In the genomic region with DNA sequence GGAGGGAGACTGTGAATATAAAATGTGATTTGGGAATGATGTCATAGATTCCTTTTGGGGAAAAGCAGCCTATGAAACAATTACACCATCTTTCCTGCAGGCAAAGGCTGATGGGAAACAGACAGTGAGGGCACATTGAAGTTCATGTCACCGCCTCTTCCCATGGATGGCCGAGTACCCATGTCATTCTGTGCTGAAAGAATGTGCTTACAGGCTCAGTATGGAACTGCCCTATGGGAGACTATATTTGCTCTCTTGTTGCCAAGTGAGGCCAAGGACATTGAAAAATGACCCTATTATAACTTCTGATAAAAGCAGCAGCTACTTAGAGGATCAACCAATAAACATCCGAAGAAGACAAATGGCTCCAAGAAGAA, we compare ENCODE assay signal across 10 mouse cellular contexts.
"Had no signal": no experiment of that assay in that cellular context is flagged by ENCODE, and none has a peak within 500 bp of the region (broad histone marks: within the 10 kb centered on the region; RNA-seq: fewer than 3 reads in every experiment).

No protein-coding gene starts in this region.

- H3K4me2 ChIP-seq: heart, embryonic 12.5 days; heart, embryonic 15.5 days; kidney, embryonic 15.5 days; limb, embryonic 13.5 days; limb, embryonic 15.5 days; liver, embryonic 12.5 days had no signal

- H3K4me1 ChIP-seq: kidney, embryonic 15.5 days; liver, embryonic 12.5 days had no signal

- H3K27me3 ChIP-seq: heart, embryonic 12.5 days; heart, embryonic 15.5 days; kidney, embryonic 15.5 days; limb, embryonic 13.5 days; limb, embryonic 15.5 days; liver, embryonic 12.5 days had no signal

- H3K9me3 ChIP-seq: heart, embryonic 12.5 days; heart, embryonic 15.5 days; kidney, embryonic 15.5 days; limb, embryonic 13.5 days; limb, embryonic 15.5 days; liver, embryonic 12.5 days had no signal

- H3K4me3 ChIP-seq: heart, embryonic 12.5 days; heart, embryonic 15.5 days; kidney, embryonic 15.5 days; limb, embryonic 13.5 days; limb, embryonic 15.5 days; liver, embryonic 12.5 days had no signal

- H3K36me3 ChIP-seq: heart, embryonic 12.5 days; heart, embryonic 15.5 days; kidney, embryonic 15.5 days; limb, embryonic 13.5 days; limb, embryonic 15.5 days; liver, embryonic 12.5 days had no signal

- ATAC-seq: intestine, embryonic 16.5 days; liver, embryonic 12.5 days had no signal

- H3K9ac ChIP-seq: heart, embryonic 12.5 days; heart, embryonic 15.5 days; kidney, embryonic 15.5 days; limb, embryonic 13.5 days; limb, embryonic 15.5 days; liver, embryonic 12.5 days; liver, embryonic 14.5 days had no signal

- H3K27ac ChIP-seq: heart, embryonic 15.5 days; hindbrain, postnatal 0 days; kidney, embryonic 15.5 days; kidney, postnatal 0 days; limb, embryonic 13.5 days; limb, embryonic 15.5 days; liver, embryonic 12.5 days; liver, embryonic 14.5 days had no signal
